Mouse (Mus musculus) spleen, postnatal 14 days (tissue): Measurements from ENCODE around the gene Dok5.

Experiments
- DNase-seq, 2 experiments: peaks; one replicate each; pipeline ENCODE4 v3.0.0; 2021 to 2022; ENCODE audit warnings: low spot score in 2 of 2

The Dok5 gene

GRCm38 (mm10) chr2:170860576-170860975 lies 129.0 kb downstream of the Dok5 start:
- DNase-seq, result no peak

GRCm38 (mm10) chr2:170862799-170863198 lies 131.2 kb downstream of the Dok5 start:
- DNase-seq, result no peak

GRCm38 (mm10) chr2:170863201-170863600 lies 131.6 kb downstream of the Dok5 start:
- no peak for DNase-seq

DNA sequence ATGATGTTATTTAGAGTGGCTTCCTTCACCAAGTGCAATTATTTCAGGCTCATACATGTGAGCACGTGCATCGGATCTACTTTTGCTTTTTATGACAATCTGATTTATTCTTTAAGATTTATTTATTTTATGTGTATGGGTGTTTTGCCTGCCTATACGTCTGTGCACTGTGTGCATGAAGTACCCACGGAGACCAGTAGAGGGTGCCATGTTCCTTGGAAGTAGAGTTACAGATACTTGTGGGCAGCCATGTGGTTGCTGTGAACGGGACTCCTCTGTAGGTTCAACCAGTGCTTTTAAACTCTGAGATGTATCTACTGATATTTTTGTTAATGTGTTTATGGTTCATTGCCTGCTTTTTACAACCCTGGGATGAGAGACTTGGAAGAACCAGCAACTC lies 132.4 kb downstream of the Dok5 start:
- DNase-seq, result no peak

DNA sequence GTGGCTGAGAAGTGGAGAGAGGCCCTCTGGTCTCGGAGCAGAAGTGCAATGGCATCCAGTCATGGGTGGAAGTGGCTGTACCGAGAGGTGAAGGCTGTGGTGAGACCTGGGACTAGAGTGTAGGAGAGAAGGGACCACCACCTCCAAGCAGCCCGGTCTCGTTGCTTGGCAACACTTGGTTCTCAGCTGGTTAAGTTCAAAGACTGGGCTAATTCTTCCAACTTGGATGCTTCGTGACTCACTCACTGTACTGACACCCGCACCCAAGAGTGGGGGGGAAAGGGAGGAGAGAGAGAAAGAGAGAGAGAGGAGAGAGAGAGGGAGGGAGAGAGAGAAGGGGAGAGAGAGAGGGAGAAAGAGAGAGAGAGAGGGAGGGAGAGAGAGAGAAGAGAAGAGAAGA lies 133.2 kb downstream of the Dok5 start:
- no peak for DNase-seq

GRCm38 (mm10) chr2:170870566-170870965 lies 139.0 kb downstream of the Dok5 start:
- no peak for DNase-seq

GRCm38 (mm10) chr2:170871469-170871868 lies 139.9 kb downstream of the Dok5 start:
- DNase-seq, result no peak

DNA sequence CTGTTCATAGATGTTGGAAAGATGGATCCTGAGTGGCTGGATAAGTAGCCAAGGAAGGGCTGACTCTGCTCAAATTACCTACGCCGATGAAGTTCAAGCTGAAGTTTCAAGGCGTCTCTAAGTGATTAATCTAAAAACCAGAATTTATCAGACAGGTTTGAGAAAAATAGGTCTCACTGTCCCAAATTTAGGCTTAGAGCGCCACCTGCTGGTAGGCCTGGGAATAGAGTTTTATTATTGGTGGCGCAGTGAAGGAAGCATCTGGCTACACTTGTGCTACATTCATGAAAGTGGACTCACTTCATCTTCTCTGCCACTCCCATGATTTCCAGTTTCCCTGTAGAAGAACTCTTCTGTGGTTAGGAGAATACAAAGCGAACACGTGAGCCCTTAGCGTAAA lies 141.8 kb downstream of the Dok5 start:
- peak in 1 of 2 experiments; percentile 21 for DNase-seq

- peak in 1 of 2 experiments; percentile 28 for DNase-seq
Observed at GRCm38 (mm10) chr2:170877515-170877914, 145.9 kb downstream of the Dok5 start.

- no peak for DNase-seq
Observed at GRCm38 (mm10) chr2:170877936-170878335, 146.3 kb downstream of the Dok5 start.

GRCm38 (mm10) chr2:170884209-170884801 lies 152.7 kb downstream of the Dok5 start:
- no peak for DNase-seq

GRCm38 (mm10) chr2:170887984-170888383 lies 156.4 kb downstream of the Dok5 start:
- DNase-seq, result no peak

DNA sequence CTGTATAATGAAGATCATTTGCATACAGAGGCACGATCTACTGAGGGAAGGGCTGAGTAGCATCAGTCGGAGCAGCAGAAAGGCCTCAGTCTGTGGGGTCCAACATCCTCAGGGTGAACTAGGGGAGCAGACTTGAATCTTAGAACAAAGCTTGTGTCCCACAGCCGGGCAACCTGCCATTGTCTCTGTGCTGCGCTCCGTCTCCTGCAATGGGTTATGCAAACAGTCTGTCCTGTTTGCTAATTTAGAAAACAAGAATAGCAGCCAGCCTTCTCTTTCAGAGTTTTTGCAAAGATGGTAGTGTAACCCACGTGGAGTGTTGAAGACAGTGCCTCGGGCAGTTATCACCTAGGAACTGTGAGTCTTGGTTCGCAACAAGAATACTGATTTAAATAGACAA lies 163.5 kb downstream of the Dok5 start:
- DNase-seq, result no peak

DNA sequence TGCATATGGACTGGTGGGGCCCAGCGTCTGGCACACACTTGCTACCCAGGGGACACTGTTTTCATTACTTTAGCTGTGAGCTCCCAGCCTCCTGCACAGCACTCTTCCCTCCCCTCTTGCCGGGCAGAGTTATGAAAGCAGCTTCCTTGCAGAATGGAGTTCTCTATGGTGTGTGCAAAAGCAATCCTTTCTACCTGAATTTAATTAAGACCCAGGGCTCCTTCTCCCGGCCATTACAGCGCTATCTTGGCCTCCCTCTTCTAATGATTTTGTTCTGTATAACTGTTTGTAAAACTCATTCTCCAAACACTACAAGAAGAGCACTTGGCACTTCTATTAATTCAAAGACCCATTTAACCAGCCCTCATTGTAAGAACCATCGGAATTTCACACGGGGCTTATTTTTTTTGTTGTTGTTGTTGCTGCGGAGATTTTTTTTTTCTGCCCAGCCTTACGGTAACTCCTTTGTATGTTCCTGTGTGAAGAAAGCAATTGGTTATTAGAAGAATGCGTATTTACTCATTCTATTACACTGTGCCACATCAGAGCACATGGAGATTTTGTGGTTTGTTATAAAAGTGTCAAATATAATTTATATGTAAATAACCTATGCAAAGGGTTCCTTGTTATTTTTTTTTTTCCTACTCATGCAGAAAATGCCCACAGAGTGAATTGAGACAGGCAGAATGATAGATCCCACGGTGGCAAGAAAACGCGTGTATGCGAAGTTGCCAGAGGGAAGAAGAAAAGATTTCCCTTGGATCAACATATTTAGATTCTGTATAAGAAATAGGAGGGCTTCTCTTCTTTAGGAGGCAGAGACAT lies 170.8 kb downstream of the Dok5 start:
- DNase-seq, result no peak

DNA sequence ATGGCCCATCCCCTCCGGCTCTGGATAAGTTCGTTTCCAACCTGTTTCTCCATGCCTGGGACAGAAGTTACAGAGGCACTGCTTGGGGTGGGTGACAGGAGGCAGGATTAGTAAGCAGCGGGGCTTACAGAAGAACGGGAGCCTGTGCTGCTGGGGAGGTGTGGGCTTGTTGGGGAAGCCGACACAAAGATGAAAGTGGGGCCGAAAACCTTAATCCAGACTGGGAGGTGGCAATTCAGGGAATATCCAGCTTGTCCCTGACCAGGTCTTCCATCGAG lies 171.4 kb downstream of the Dok5 start:
- DNase-seq, result no peak

- DNase-seq, result no peak
Observed at GRCm38 (mm10) chr2:170903367-170903766, 171.8 kb downstream of the Dok5 start.

DNA sequence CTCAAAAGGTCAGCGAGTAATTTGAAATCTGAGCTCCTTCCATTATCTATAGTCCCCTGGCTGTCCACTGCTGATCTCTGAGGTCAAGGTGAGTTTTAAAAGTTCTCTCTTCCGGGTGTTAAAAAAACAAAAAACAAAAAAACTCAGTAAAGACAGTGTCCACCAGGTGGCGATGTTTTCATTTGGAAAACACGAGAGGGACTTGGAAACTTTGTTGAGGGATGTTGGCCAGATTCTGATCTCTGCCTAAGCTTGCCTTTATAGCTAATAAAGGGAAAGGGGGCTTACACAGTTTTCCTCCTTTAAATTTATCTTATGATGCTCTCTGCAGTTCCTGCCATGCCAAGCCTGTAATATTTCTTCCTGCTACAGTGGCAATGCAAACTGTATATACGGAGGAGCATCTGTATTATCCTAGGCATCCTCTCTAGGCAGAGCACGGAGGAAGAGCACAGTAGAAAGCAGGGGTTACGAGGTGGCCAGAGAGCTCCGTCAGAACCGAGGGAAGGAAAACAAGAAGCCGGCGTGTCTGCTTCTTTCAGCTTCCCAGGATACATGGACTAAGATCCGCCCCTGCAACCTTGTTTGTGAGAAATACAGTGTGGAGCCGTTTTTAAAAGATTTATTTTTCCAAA lies 181.1 kb downstream of the Dok5 start:
- no peak for DNase-seq

DNA sequence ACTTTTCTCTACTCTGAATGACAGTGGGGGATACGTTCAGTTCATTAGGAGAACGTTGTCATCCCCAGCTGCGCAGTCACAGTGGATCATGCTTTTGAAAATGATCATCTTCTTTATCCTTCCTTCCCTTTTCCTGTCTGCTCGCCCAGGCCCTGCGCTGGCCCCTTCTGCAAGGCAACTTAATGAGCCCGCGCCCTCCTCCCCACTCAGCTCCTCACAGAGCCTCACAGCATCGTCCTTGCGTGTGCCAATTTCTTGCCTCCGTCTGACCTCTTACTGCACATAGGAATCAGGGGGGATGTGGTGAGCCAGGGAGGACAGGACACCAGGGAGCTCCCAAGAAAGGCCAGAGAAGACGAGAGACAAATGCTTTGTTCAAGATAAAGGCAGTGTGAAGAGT lies 182.3 kb downstream of the Dok5 start:
- DNase-seq, result no peak

DNA sequence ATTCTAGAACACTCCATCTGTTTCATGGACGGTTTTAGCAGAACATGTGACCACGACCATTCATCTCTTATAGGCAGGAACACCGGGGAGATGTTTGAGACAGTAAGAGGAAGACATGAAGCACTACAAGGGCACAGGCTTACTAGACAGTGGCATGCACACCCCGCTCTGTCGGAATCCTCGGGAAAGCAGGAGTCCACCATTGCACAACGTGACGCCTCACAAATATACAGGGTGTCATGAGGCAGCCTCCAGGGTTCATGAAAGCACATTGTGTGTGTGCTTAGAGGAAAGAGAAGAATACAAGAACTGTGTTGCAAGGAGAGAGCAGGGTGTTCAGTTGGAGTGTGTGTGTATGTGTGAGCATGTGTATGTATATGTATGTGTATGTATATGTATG lies 184.0 kb downstream of the Dok5 start:
- DNase-seq, result no peak

GRCm38 (mm10) chr2:170922260-170922659 lies 190.7 kb downstream of the Dok5 start:
- DNase-seq, result no peak

- no peak for DNase-seq
Observed at GRCm38 (mm10) chr2:170924131-170924530, 192.5 kb downstream of the Dok5 start.

DNA sequence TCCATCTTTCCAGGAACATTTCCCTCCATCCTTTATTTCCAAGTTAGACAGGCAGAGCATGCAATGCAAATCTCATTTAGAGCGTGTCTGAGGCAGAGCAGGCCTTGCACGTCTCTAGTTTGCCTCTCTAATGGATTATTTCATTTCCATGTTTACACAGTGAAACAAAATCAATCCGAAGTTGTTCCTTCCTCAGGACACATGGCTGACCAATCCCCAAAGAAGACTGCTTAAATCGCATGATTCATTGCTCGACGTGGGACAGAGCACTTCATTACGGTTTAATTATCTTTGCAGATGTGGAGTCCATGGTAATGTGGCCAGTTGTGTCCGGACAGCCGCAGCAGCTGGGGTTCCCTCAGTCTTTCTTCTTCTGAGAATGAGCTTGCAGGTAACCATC lies 194.6 kb downstream of the Dok5 start:
- DNase-seq, result no peak
